Mouse (Mus musculus) lung, embryonic 14.5 days (tissue): ENCODE data around the gene LTO1. TPM values are rescaled to one million over a fixed set of nuclear protein-coding genes. Genes with fewer than 3 reads are reported as not detected.
A peak's percentile ranks its signal among the peaks of the same experiment; 100 is the strongest.

ENCODE experiments used
- ATAC-seq: fragments of 200-750 bp; cut with Nextera tagmentation; 2 replicates; pipeline ENCODE4 v1.8.0; 2017; ENCODE audit warnings: mild to moderate bottlenecking, moderate TSS enrichment, moderate library complexity; ENCODE audit not compliant: insufficient read depth
- DNase-seq: peaks from one replicate; pipeline ENCODE4 v3.0.0-alpha.2; 2015
- H3K27ac ChIP-seq: fragments of 300-500 bp; sonication (generic); 2 replicates; pipeline ENCODE4 v1.5.1; 2014; ENCODE audit warnings: low read depth, mild to moderate bottlenecking, moderate library complexity
- H3K27me3 ChIP-seq: fragments of 300-500 bp; sonication (generic); 2 replicates; pipeline ENCODE4 v1.6.1; 2014; ENCODE audit warnings: low read length, control low read depth; ENCODE audit not compliant: insufficient read depth
- H3K36me3 ChIP-seq: fragments of 300-500 bp; sonication (generic); 2 replicates; pipeline ENCODE4 v1.6.1; 2014; ENCODE audit warnings: control low read depth; ENCODE audit not compliant: insufficient read depth
- H3K4me1 ChIP-seq: fragments of 300-500 bp; sonication (generic); 2 replicates; pipeline ENCODE4 v1.6.1; 2014; ENCODE audit warnings: antibody characterized with exemption, control low read depth; ENCODE audit not compliant: insufficient read depth
- H3K4me2 ChIP-seq: fragments of 300-500 bp; sonication (generic); 2 replicates; pipeline ENCODE4 v1.6.1; 2014; ENCODE audit warnings: mild to moderate bottlenecking
- H3K4me3 ChIP-seq: fragments of 300-500 bp; sonication (generic); 2 replicates; pipeline ENCODE4 v1.5.1; 2014; ENCODE audit warnings: low read depth, low read length
- H3K9ac ChIP-seq: fragments of 300-500 bp; sonication (generic); 2 replicates; pipeline ENCODE4 v1.6.1; 2014
- H3K9me3 ChIP-seq: fragments of 300-500 bp; sonication (generic); 2 replicates; pipeline ENCODE4 v1.6.1; 2016; ENCODE audit warnings: low read depth, low read length, control low read depth
- CTCF ChIP-seq: IDR thresholded peaks from 2 replicates; pipeline ENCODE4 v1.5.1; 2016; ENCODE audit warnings: antibody characterized with exemption, low read depth
- WGBS: fragments of 180-500 bp; shearing (Covaris S2); extraction: QIAGEN DNeasy Blood & Tissue Kit; methylation state at CpG from one replicate; pipeline ENCODE4 v1.1.7; 2014; 5-methylcytosine and 5-hydroxymethylcytosine counted together
- polyA plus RNA-seq: library from polyadenylated mRNA; unstranded; fragments of >200 nt; fragmentation: Nextera tagmentation; extraction: Ambion mirVana; gene quantifications from 2 replicates; pipeline ENCODE4 v1.2.1, GENCODE M21; 2014

LTO1 gene
- polyA plus RNA-seq, 1 experiment from 2014 or later: 22.3 TPM

GRCm38 (mm10) chr7:144907793-144908192 is 7.1 kb upstream of the LTO1 start:
- DNase-seq: peak; percentile 63
- WGBS: 10% methylated on average over 8 of the region's 8 CpGs

GRCm38 (mm10) chr7:144908705-144909104 is 6.2 kb upstream of the LTO1 start:
- H3K4me2 ChIP-seq: no peak overlapping the region
- H3K27me3 ChIP-seq: 0 out of 2 replicates have a peak, but pooled peaks cover 3% of the 10 kb centered on the region
- H3K4me1 ChIP-seq: 0 out of 2 replicates have a peak, but pooled peaks cover 2% of the 10 kb centered on the region
- ATAC-seq (no peak), DNase-seq (peak; percentile 4)
- H3K36me3 ChIP-seq: no peaks in the 10 kb centered on the region
- no peak for TF ChIP-seq CTCF
- WGBS: 35% methylated on average over 7 of the region's 7 CpGs
- no peak overlapping the region for H3K9ac ChIP-seq
- no peak overlapping the region for H3K4me3 ChIP-seq
- H3K9me3 ChIP-seq: no peaks in the 10 kb centered on the region
- no peak overlapping the region for H3K27ac ChIP-seq

More at GRCm38 (mm10) chr7:144907793-144908192, 7.1 kb upstream of the LTO1 start:
- H3K4me2 ChIP-seq: no peak overlapping the region
- no peak overlapping the region for H3K27ac ChIP-seq
- H3K9me3 ChIP-seq: no peaks in the 10 kb centered on the region
- no peaks in the 10 kb centered on the region for H3K36me3 ChIP-seq
- 0 out of 2 replicates have a peak, but pooled peaks cover 3% of the 10 kb centered on the region for H3K27me3 ChIP-seq
- no peak overlapping the region for H3K9ac ChIP-seq
- TF ChIP-seq CTCF: peak; percentile 48
- H3K4me3 ChIP-seq: no peak overlapping the region
- ATAC-seq: no peak
- 0 out of 2 replicates have a peak, but pooled peaks cover 2% of the 10 kb centered on the region for H3K4me1 ChIP-seq

- no peak for TF ChIP-seq CTCF
- Histone ChIP-seq H3K4me3 (no peak overlapping the region), H3K36me3 (no peaks in the 10 kb centered on the region), H3K27ac (no peak overlapping the region), H3K9ac (no peak overlapping the region), H3K9me3 (no peaks in the 10 kb centered on the region), H3K4me2 (no peak overlapping the region), H3K27me3 (0 out of 2 replicates have a peak, but pooled peaks cover 3% of the 10 kb centered on the region), H3K4me1 (0 out of 2 replicates have a peak, but pooled peaks cover 2% of the 10 kb centered on the region)
- DNase-seq (no peak), ATAC-seq (no peak)
- 75% methylated on average over 1 of the region's 1 CpGs for WGBS
These were observed 3.8 kb upstream of the LTO1 start for GRCm38 (mm10) chr7:144911121-144911520.

GRCm38 (mm10) chr7:144912897-144913296 is 2.0 kb upstream of the LTO1 start:
- no peak overlapping the region for H3K4me2 ChIP-seq
- H3K9me3 ChIP-seq: no peaks in the 10 kb centered on the region
- H3K9ac ChIP-seq: no peak overlapping the region
- no peak overlapping the region for H3K27ac ChIP-seq
- 0 out of 2 replicates have a peak, but pooled peaks cover 6% of the 10 kb centered on the region for H3K36me3 ChIP-seq
- no peak for TF ChIP-seq CTCF
- no peak for ATAC-seq
- H3K27me3 ChIP-seq: no peaks in the 10 kb centered on the region
- 84% methylated on average over 4 of the region's 4 CpGs for WGBS
- H3K4me3 ChIP-seq: no peak overlapping the region
- no peaks in the 10 kb centered on the region for H3K4me1 ChIP-seq
- DNase-seq: no peak

- no peaks in the 10 kb centered on the region for H3K4me1 ChIP-seq
- H3K36me3 ChIP-seq: peaks cover 12% of the 10 kb centered on the region; the same call in 1 of the 2 replicates
- ATAC-seq (peak; percentile 93), DNase-seq (peak; percentile 42)
- H3K4me3 ChIP-seq: peak overlapping the region; percentile 87
- peak overlapping the region; percentile 80 for H3K9ac ChIP-seq
- H3K27ac ChIP-seq: peak overlapping the region; percentile 9; the same call in 1 of the 2 replicates
- peak; percentile 36 for TF ChIP-seq CTCF
- no peaks in the 10 kb centered on the region for H3K9me3 ChIP-seq
- 7% methylated on average over 17 of the region's 17 CpGs for whole genome bisulfite sequencing
- H3K27me3 ChIP-seq: no peaks in the 10 kb centered on the region
- peak overlapping the region; percentile 91 for H3K4me2 ChIP-seq
These were observed 478 bp upstream of the LTO1 start for GRCm38 (mm10) chr7:144914296-144914947.

GRCm38 (mm10) chr7:144918823-144919222 is 3.9 kb downstream of the LTO1 start:
- ATAC-seq: no peak

GRCm38 (mm10) chr7:144927591-144927990 is 12.7 kb downstream of the LTO1 start:
- Histone ChIP-seq H3K4me3 (no peak overlapping the region), H3K27ac (no peak overlapping the region), H3K4me2 (no peak overlapping the region), H3K27me3 (no peaks in the 10 kb centered on the region), H3K9me3 (no peaks in the 10 kb centered on the region), H3K9ac (no peak overlapping the region), H3K4me1 (no peaks in the 10 kb centered on the region), H3K36me3 (peaks cover 36% of the 10 kb centered on the region)
- DNase-seq (no peak), ATAC-seq (no peak)
- WGBS: 80% methylated on average over 2 of the region's 2 CpGs
- TF ChIP-seq CTCF: no peak

More at GRCm38 (mm10) chr7:144918823-144919222, 3.9 kb downstream of the LTO1 start:
- TF ChIP-seq CTCF: peak; percentile 51
- no peak overlapping the region for H3K27ac ChIP-seq
- H3K27me3 ChIP-seq: no peaks in the 10 kb centered on the region
- H3K9ac ChIP-seq: no peak overlapping the region
- H3K9me3 ChIP-seq: no peaks in the 10 kb centered on the region
- peak; percentile 12 for DNase-seq
- peaks cover 31% of the 10 kb centered on the region; the same call in 1 of the 2 replicates for H3K36me3 ChIP-seq
- H3K4me2 ChIP-seq: no peak overlapping the region
- no peak overlapping the region for H3K4me3 ChIP-seq
- no peaks in the 10 kb centered on the region for H3K4me1 ChIP-seq
- 74% methylated on average over 1 of the region's 1 CpGs for WGBS
